Mouse (Mus musculus) CH12.LX (cell line): ENCODE results near the gene Galnt17. TPM values are rescaled to one million over a fixed set of nuclear protein-coding genes. Genes with fewer than 3 reads are reported as not detected.

Experiments used
- DNase-seq: peaks from one replicate; pipeline ENCODE4 v3.0.0-alpha.2; 2013; ENCODE audit errors: extremely low read depth
- H3K27ac ChIP-seq: 2 replicates; pipeline ENCODE4 v1.5.1; 2012; ENCODE audit warnings: low read depth, mild to moderate bottlenecking, control low read depth, moderate library complexity; ENCODE audit not compliant: insufficient read depth
- H3K27me3 ChIP-seq: replicated peaks from 2 replicates; pipeline ENCODE3; 2012; ENCODE audit warnings: inconsistent platforms
- H3K36me3 ChIP-seq, 2 experiments: replicated peaks in 1 of 2; 2 replicates each; pipeline versions ENCODE3 to v1.6.1; 2012; ENCODE audit warnings: inconsistent platforms in 1 of 2, low read length in 1 of 2, mild to moderate bottlenecking in 1 of 2, mixed read lengths in 1 of 2, moderate library complexity in 1 of 2; ENCODE audit not compliant: control insufficient read depth in 1 of 2, insufficient read depth in 1 of 2
- H3K4me1 ChIP-seq, 2 experiments: 2 replicates each; pipeline ENCODE4 v1.6.1; 2012; ENCODE audit warnings: inconsistent platforms in 1 of 2, moderate library complexity in 1 of 2; ENCODE audit not compliant: insufficient read depth in 2 of 2, control insufficient read depth in 1 of 2
- H3K4me2 ChIP-seq: 2 replicates; pipeline ENCODE4 v1.6.1; 2012; ENCODE audit warnings: low read depth, mild to moderate bottlenecking, control low read depth; ENCODE audit not compliant: poor library complexity, insufficient read depth, severe bottlenecking
- H3K4me3 ChIP-seq, 3 experiments: fragments of 150-350 bp in 1 of 3; sonication (generic) in 1 of 3; replicated peaks in 1 of 3; 2 replicates each; pipeline versions ENCODE3 to v1.5.1; 2011 to 2012; ENCODE audit warnings: low read depth in 2 of 3, low read length in 2 of 3, mild to moderate bottlenecking in 2 of 3, moderate library complexity in 2 of 3, control low read depth in 1 of 3, improper control_type of control experiment in 1 of 3, inconsistent platforms in 1 of 3, mixed read lengths in 1 of 3; ENCODE audit not compliant: poor library complexity in 1 of 3
- H3K79me2 ChIP-seq: replicated peaks from 2 replicates; pipeline ENCODE4 v1.6.1; 2012; ENCODE audit warnings: mild to moderate bottlenecking, moderate library complexity; ENCODE audit not compliant: control insufficient read depth, poor library complexity, insufficient read depth, severe bottlenecking; ENCODE audit errors: extremely low read depth
- H3K9ac ChIP-seq: 2 replicates; pipeline ENCODE4 v1.6.1; 2012; ENCODE audit warnings: low read depth, mild to moderate bottlenecking, control low read depth, moderate library complexity; ENCODE audit not compliant: insufficient read depth
- H3K9me3 ChIP-seq: replicated peaks from 2 replicates; pipeline ENCODE3; 2012; ENCODE audit warnings: low read length, inconsistent platforms, mixed read lengths
- CHD1 ChIP-seq: IDR thresholded peaks from 2 replicates; pipeline ENCODE4 v1.6.1; 2012; ENCODE audit warnings: low read depth, low read length, improper control_type of control experiment, inconsistent platforms
- CTCF ChIP-seq, 2 experiments: IDR thresholded peaks in 1 of 2; conservative IDR thresholded peaks in 1 of 2; 2 replicates each; pipeline ENCODE4 v1.5.1; 2011 to 2012; ENCODE audit warnings: low read depth in 2 of 2, low read length in 2 of 2, improper control_type of control experiment in 1 of 2, inconsistent platforms in 1 of 2, mild to moderate bottlenecking in 1 of 2, moderate library complexity in 1 of 2
- ELF1 ChIP-seq: IDR thresholded peaks from 2 replicates; pipeline ENCODE4 v1.6.1; 2014; ENCODE audit warnings: low read depth, mild to moderate bottlenecking, inconsistent platforms, low read length, improper control_type of control experiment
- ETS1 ChIP-seq: conservative IDR thresholded peaks from 2 replicates; pipeline ENCODE4 v1.6.1; 2012; ENCODE audit warnings: low read depth, mild to moderate bottlenecking, inconsistent platforms, low read length, improper control_type of control experiment, moderate library complexity
- GABPA ChIP-seq: IDR thresholded peaks from 2 replicates; pipeline ENCODE4 v1.6.1; 2012; ENCODE audit warnings: low read depth, low read length, improper control_type of control experiment, inconsistent platforms; ENCODE audit not compliant: insufficient replicate concordance
- HCFC1 ChIP-seq: IDR thresholded peaks from 2 replicates; pipeline ENCODE4 v1.6.1; 2012; ENCODE audit warnings: low read depth, mild to moderate bottlenecking, inconsistent platforms, low read length, improper control_type of control experiment
- IRF4 ChIP-seq: IDR thresholded peaks from 2 replicates; pipeline ENCODE4 v1.6.1; 2014; ENCODE audit warnings: low read depth, mild to moderate bottlenecking, inconsistent platforms, low read length, improper control_type of control experiment
- JUN ChIP-seq: IDR thresholded peaks from 2 replicates; pipeline ENCODE4 v1.6.1; 2011; ENCODE audit warnings: low read depth, mild to moderate bottlenecking, low read length, improper control_type of control experiment, moderate library complexity; ENCODE audit not compliant: insufficient read depth
- MAFK ChIP-seq: IDR thresholded peaks from 2 replicates; pipeline ENCODE4 v1.6.1; 2011; ENCODE audit warnings: low read length, improper control_type of control experiment; ENCODE audit not compliant: insufficient replicate concordance
- MEF2A ChIP-seq: IDR thresholded peaks from 2 replicates; pipeline ENCODE4 v1.6.1; 2014; ENCODE audit warnings: low read depth, mild to moderate bottlenecking, inconsistent platforms, low read length, improper control_type of control experiment, borderline replicate concordance
- MYC ChIP-seq: IDR thresholded peaks from 2 replicates; pipeline ENCODE4 v1.6.1; 2011; ENCODE audit warnings: low read depth, mild to moderate bottlenecking, improper control_type of control experiment, low read length
- NELFE ChIP-seq: IDR thresholded peaks from 2 replicates; pipeline ENCODE4 v1.6.1; 2011; ENCODE audit warnings: low read depth, low read length, improper control_type of control experiment
- POLR2A ChIP-seq: IDR thresholded peaks from 2 replicates; pipeline ENCODE4 v1.6.1; 2011; ENCODE audit warnings: low read depth, mild to moderate bottlenecking, improper control_type of control experiment, low read length
- RAD21 ChIP-seq: IDR thresholded peaks from 2 replicates; pipeline ENCODE4 v1.6.1; 2011; ENCODE audit warnings: low read depth, mild to moderate bottlenecking, low read length, improper control_type of control experiment, moderate library complexity
- RCOR1 ChIP-seq: conservative IDR thresholded peaks from 2 replicates; pipeline ENCODE4 v1.6.1; 2012; ENCODE audit warnings: low read depth, mild to moderate bottlenecking, inconsistent platforms, low read length, improper control_type of control experiment
- SIN3A ChIP-seq: IDR thresholded peaks from 2 replicates; pipeline ENCODE4 v1.6.1; 2012; ENCODE audit warnings: low read length, improper control_type of control experiment, inconsistent platforms
- SMC3 ChIP-seq: IDR thresholded peaks from 2 replicates; pipeline ENCODE4 v1.6.1; 2011; ENCODE audit warnings: low read depth, low read length, improper control_type of control experiment
- TBP ChIP-seq: conservative IDR thresholded peaks from 2 replicates; pipeline ENCODE4 v1.6.1; 2011; ENCODE audit warnings: low read depth, low read length, improper control_type of control experiment
- ZC3H11A ChIP-seq: IDR thresholded peaks from 2 replicates; pipeline ENCODE4 v1.6.1; 2012; ENCODE audit warnings: low read depth, mild to moderate bottlenecking, inconsistent platforms, low read length, improper control_type of control experiment
- ZNF384 ChIP-seq: IDR thresholded peaks from 2 replicates; pipeline ENCODE4 v1.6.1; 2012; ENCODE audit warnings: low read depth, low read length, improper control_type of control experiment, inconsistent platforms
- dilution Hi-C: fragments of 300-500 bp; cut with MboI; formaldehyde crosslinking; loops from 2 replicates; pipeline ENCODE4 v1.14.3; 2020; ENCODE audit warnings: low sequenced_read_pairs; ENCODE audit not compliant: extremely low pct_unique_long_range_greater_than_20kb, extremely low pct_ligation_motif_present
- in situ Hi-C: fragments of 300-500 bp; cut with MboI; formaldehyde crosslinking; loops from 3 replicates; pipeline ENCODE4 v1.14.3; 2019; ENCODE audit warnings: low sequenced_read_pairs, low pct_ligation_motif_present, low pct_unique_long_range_greater_than_20kb, mixed read lengths
- polyA plus RNA-seq: library from polyadenylated mRNA; unstranded; fragments of >175 nt; gene quantifications from 2 replicates; pipeline ENCODE4 v1.2.1, GENCODE M21; 2012; ENCODE audit warnings: low read depth; ENCODE audit not compliant: insufficient read length
- total RNA-seq, 2 experiments: library from RNA; depleted of rRNA; stranded (reverse); fragments of 300-350 nt in 1 of 2; fragments of >200 nt in 1 of 2; gene quantifications; 2 replicates each; pipeline ENCODE4 v1.2.3; 2012 to 2014

Galnt17 gene
- total and polyA plus RNA-seq, 3 experiments: 0.09 TPM; not detected in 2

DNA sequence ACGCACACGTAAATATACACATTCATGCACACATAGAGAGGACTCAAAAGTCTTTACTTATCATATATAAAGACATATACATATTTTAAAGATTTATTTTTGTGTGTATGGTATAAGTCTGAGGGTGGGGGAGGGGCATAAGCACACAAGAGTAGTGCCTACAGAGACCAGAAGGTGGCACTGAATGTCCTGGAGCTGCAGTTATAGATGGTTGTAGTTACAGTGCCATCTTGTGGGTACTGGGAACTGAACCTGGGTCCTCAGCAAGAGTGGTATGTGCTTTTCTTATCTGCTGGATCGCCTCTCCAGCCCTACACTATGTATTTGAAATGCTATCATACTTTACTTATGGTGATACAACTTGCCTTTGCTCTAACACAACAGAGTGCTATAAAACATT lies 68.5 kb downstream of the Galnt17 start:
- Histone ChIP-seq H3K4me2 (no peak overlapping the region), H3K4me1 (no peaks in the 10 kb centered on the region), H3K9ac (no peak overlapping the region), H3K4me3 (no peak overlapping the region), H3K79me2 (no peaks in the 10 kb centered on the region), H3K9me3 (peaks cover 74% of the 10 kb centered on the region), H3K27ac (no peak overlapping the region), H3K27me3 (no peaks in the 10 kb centered on the region), H3K36me3 (no peaks in the 10 kb centered on the region)
- dilution Hi-C loops (no loop called here), in situ Hi-C loops (no loop called here)
- TF ChIP-seq CTCF (conservative IDR thresholded peaks at IDR 0.05 in 1 of 2, IDR thresholded peaks at IDR 0.05 in 1 of 2; ENCODE audit: low read depth in 2 of 2, low read length in 2 of 2) (0 out of 4 replicates have a peak, but pooled peaks of 1 of the 2 experiments have one; percentile 4), NELFE (no peak)
- DNase-seq: no peak

DNA sequence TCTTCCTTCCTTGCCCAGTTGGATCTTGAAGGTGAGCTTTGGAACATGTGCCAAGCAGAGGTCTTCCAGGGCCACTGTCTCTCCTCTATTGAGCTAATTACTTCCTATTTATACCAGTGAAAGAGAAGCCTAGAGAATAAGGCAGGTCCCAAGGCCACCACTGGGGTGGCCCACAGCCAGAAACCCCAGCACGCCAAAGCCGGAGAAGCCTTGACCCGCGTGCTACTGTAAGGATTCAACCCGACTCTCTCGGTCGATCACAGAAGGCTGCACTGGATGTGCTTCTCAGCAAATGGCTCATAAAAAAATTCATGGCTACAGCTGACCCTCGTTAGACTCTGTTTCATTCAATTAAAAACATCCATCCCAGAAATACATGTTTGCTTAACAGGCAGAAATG lies 71.4 kb downstream of the Galnt17 start:
- TF ChIP-seq RCOR1 (no peak), POLR2A (no peak)
- TF ChIP-seq, all 38 proteins: peak for 0
- in situ Hi-C loops: no loop called here
- Histone ChIP-seq H3K36me3 (no peaks in the 10 kb centered on the region), H3K27ac (no peak overlapping the region), H3K4me3 (no peak overlapping the region), H3K79me2 (no peaks in the 10 kb centered on the region), H3K9me3 (peaks cover 82% of the 10 kb centered on the region), H3K4me2 (no peak overlapping the region), H3K27me3 (no peaks in the 10 kb centered on the region), H3K9ac (no peak overlapping the region), H3K4me1 (no peaks in the 10 kb centered on the region)
- dilution Hi-C loops: no loop called here
- no peak for DNase-seq

DNA sequence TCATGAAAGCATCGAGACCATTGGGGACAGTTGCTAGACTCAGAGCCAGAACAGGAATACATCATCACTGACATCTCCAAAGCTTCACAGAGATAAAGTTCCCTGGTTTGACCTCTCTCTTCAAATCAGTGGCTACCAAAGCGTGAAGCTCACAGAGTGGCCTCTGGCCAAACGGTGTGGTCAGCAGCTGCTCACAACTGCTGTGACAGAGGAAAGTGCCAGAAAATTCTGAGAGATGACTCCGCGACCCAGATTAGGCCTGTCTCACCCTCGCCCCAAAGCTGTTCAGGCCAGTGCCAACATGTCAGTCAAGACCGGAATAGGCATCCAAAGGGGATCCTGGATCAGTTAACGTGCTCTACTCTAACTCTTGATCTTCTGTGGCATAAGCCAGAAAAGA lies 74.5 kb downstream of the Galnt17 start:
- TF ChIP-seq SIN3A: no peak
- no peak for TF ChIP-seq ZC3H11A
- TF ChIP-seq ZNF384: no peak
- no peak for TF ChIP-seq GABPA
- TF ChIP-seq SMC3: no peak
- no peak for TF ChIP-seq ELF1
- TF ChIP-seq ETS1: no peak
- no peak for TF ChIP-seq HCFC1
- TF ChIP-seq MEF2A: no peak
- no peak for TF ChIP-seq MAFK
- TF ChIP-seq IRF4: no peak
- TF ChIP-seq JUN: no peak
- no peak for TF ChIP-seq TBP
- no peak for TF ChIP-seq MYC
- no peak for TF ChIP-seq CHD1
- TF ChIP-seq NELFE: no peak
- no peak for TF ChIP-seq RAD21
- dilution Hi-C loops: no loop called here
- peaks cover 91% of the 10 kb centered on the region for H3K9me3 ChIP-seq

More for the DNA sequence above, 74.5 kb downstream of the Galnt17 start:
- no peaks in the 10 kb centered on the region for H3K4me1 ChIP-seq
- H3K36me3 ChIP-seq: no peaks in the 10 kb centered on the region
- no peaks in the 10 kb centered on the region for H3K79me2 ChIP-seq
- no peak overlapping the region for H3K4me3 ChIP-seq
- in situ Hi-C loops: no loop called here
- no peak overlapping the region for H3K9ac ChIP-seq
- H3K27me3 ChIP-seq: no peaks in the 10 kb centered on the region
- H3K27ac ChIP-seq: no peak overlapping the region
- H3K4me2 ChIP-seq: no peak overlapping the region
- DNase-seq: no peak
